Mouse (Mus musculus) midbrain, embryonic 14.5 days (tissue): ENCODE data around the gene Vwa7. TPM values are rescaled to one million over a fixed set of nuclear protein-coding genes. Genes with fewer than 3 reads are reported as not detected.
"Not testable (repeated sequence)": the region's sequence is repeated elsewhere in the genome, so short reads cannot be mapped to it uniquely, and the experiment has no call there.

ENCODE experiments used
- ATAC-seq: fragments of 200-750 bp; cut with Nextera tagmentation; 2 replicates; pipeline ENCODE4 v1.8.0; 2017; ENCODE audit warnings: moderate number of reproducible peaks, moderate library complexity; ENCODE audit not compliant: low FRiP score, low TSS enrichment
- DNase-seq: peaks from one replicate; pipeline ENCODE4 v3.0.0-alpha.2; 2015
- H3K27ac ChIP-seq: fragments of 300-500 bp; sonication (generic); replicated peaks from 2 replicates; pipeline ENCODE4 v1.5.1; 2014; ENCODE audit warnings: mild to moderate bottlenecking, low read depth, low read length, moderate library complexity
- H3K27me3 ChIP-seq: fragments of 300-500 bp; sonication (generic); 2 replicates; pipeline ENCODE4 v1.6.1; 2014; ENCODE audit warnings: low read length, control low read depth, mixed read lengths; ENCODE audit not compliant: control insufficient read depth, insufficient read depth
- H3K36me3 ChIP-seq: fragments of 300-500 bp; sonication (generic); 2 replicates; pipeline ENCODE4 v1.6.1; 2014; ENCODE audit warnings: low read length, control low read depth; ENCODE audit not compliant: control insufficient read depth, insufficient read depth
- H3K4me1 ChIP-seq: fragments of 300-500 bp; sonication (generic); 2 replicates; pipeline ENCODE4 v1.6.1; 2014; ENCODE audit warnings: mild to moderate bottlenecking, antibody characterized with exemption, low read length, control low read depth; ENCODE audit not compliant: control insufficient read depth, insufficient read depth
- H3K4me2 ChIP-seq: fragments of 300-500 bp; sonication (generic); 2 replicates; pipeline ENCODE4 v1.6.1; 2014; ENCODE audit warnings: mild to moderate bottlenecking, low read length, moderate library complexity
- H3K4me3 ChIP-seq: fragments of 300-500 bp; sonication (generic); replicated peaks from 2 replicates; pipeline ENCODE4 v1.5.1; 2014; ENCODE audit warnings: low read depth, low read length
- H3K9ac ChIP-seq: fragments of 300-500 bp; sonication (generic); replicated peaks from 2 replicates; pipeline ENCODE4 v1.6.1; 2014; ENCODE audit warnings: mild to moderate bottlenecking, low read length, moderate library complexity
- H3K9me3 ChIP-seq: fragments of 300-500 bp; sonication (generic); 2 replicates; pipeline ENCODE4 v1.6.1; 2016; ENCODE audit warnings: low read length, control low read depth, mixed read lengths; ENCODE audit not compliant: control insufficient read depth
- WGBS: fragments of 180-500 bp; shearing (Covaris S2); extraction: QIAGEN DNeasy Blood & Tissue Kit; methylation state at CpG from one replicate; pipeline ENCODE4 v1.1.7; 2014; 5-methylcytosine and 5-hydroxymethylcytosine counted together
- polyA plus RNA-seq: library from polyadenylated mRNA; unstranded; fragments of >200 nt; fragmentation: Nextera tagmentation; extraction: Ambion mirVana; gene quantifications from 2 replicates; pipeline ENCODE4 v1.2.1, GENCODE M21; 2014

Gene Vwa7
- polyA plus RNA-seq, 1 experiment from 2014 or later, result 0.12 TPM

DNA sequence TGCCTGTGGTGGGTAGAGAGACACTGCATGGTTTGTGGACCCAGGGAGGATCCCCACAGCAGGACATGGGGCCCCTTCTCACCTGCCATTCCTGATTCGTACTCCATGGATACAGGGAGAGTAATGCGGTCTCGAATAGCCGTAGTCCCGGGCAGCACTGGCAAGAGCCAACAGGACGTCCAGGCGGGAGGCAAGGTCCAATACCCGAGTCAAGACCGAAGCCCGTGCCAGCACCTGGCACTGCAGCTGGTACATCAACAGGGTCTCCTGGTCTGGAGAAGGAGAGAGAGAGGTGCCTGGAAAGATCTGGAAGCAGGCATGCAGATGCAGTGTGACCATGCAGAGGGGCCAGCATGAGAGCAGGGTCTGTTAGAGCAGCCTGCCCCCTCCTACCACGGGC lies 14.9 kb downstream of the Vwa7 start:
- no peak for DNase-seq

DNA sequence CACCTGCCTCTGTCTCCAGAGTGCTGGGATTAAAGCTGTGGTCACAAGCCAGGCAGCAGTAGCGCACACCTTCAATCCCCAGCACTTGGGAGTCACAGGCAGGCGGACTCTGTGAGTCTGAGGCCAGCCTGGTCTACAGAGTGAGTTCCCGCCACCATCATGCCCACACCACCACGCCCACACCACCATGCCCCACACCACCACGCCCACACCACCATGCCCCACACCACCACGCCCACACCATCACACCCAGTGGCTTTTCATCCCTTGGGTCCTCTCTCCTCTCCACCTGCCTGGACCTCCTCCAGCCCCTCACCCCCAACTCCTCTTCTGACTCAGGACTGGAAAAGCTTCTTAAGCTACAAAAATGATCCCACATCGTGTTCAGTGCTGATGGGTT lies 15.5 kb downstream of the Vwa7 start:
- H3K27ac ChIP-seq, result no peak overlapping the region
- no peak for ATAC-seq
- no peak overlapping the region for H3K4me2 ChIP-seq
- no peak for DNase-seq
- WGBS, result 88% methylated on average over 7 of the region's 7 CpGs
- H3K9ac ChIP-seq, result no peak overlapping the region
- no peaks in the 10 kb centered on the region for H3K36me3 ChIP-seq
- peaks cover 8% of the 10 kb centered on the region; the same call in 1 of the 2 replicates for H3K4me1 ChIP-seq
- H3K4me3 ChIP-seq, result no peak overlapping the region
- H3K27me3 ChIP-seq, result no peaks in the 10 kb centered on the region
- H3K9me3 ChIP-seq, result no peaks in the 10 kb centered on the region

More for the DNA sequence above, 14.9 kb downstream of the Vwa7 start:
- no peaks in the 10 kb centered on the region for H3K27me3 ChIP-seq
- no peak overlapping the region for H3K9ac ChIP-seq
- H3K4me3 ChIP-seq, result no peak overlapping the region
- no peak for ATAC-seq
- 93% methylated on average over 11 of the region's 11 CpGs for WGBS
- no peaks in the 10 kb centered on the region for H3K9me3 ChIP-seq
- peaks cover 8% of the 10 kb centered on the region; the same call in 1 of the 2 replicates for H3K4me1 ChIP-seq
- H3K36me3 ChIP-seq, result no peaks in the 10 kb centered on the region
- no peak overlapping the region for H3K27ac ChIP-seq
- H3K4me2 ChIP-seq, result no peak overlapping the region

DNA sequence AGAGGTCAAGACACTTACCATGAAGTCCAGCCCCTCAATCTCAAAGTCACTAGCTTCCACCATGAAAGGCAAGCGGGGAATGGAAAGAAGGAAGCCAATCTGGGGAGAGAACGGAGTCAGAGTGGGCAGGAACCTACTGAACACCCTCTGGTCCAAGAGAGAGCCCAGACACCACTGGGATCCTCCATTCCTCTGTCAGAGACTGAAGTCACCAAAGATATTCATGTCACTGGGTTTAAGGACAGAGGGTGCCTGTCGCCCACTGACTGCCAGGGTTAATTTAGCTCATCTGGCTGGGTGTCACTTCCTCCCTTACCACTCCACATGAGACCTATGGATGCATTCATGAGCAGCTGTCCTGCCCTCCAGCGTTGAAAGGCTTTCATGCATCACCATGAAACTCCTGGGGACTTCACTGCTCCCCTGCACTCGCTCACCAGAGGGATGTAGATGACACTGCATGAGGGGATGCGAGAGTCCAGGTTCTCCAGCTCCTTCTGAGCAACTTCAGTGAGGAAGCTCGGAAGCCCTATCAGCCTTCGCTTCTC lies 16.0 kb downstream of the Vwa7 start:
- Histone ChIP-seq H3K27me3 (no peaks in the 10 kb centered on the region), H3K4me2 (no peak overlapping the region), H3K4me3 (no peak overlapping the region), H3K36me3 (no peaks in the 10 kb centered on the region), H3K4me1 (peaks cover 8% of the 10 kb centered on the region; the same call in 1 of the 2 replicates), H3K9me3 (no peaks in the 10 kb centered on the region), H3K27ac (no peak overlapping the region), H3K9ac (no peak overlapping the region)
- ATAC-seq, result no peak
- DNase-seq, result no peak
- 69% methylated on average over 8 of the region's 8 CpGs for WGBS

DNA sequence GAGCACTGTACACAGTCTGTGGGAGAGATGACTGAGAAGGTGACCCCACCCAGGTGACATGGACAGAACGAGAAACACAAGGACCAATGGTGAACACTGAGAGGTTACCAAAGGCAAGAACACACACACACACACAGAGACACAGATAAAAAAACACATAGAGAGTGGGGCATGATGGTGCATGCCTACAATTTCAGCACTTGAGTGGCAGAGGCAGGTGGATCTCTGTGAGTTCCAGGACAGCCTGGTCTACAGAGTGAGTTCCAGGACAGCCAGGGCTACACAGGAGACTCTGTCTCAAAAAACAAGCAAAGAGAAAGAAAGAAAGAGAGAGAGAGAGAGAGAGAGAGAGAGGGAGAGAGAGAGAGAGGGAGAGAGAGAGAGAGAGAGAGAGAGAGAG lies 17.3 kb downstream of the Vwa7 start:
- not testable (repeated sequence) for H3K36me3 ChIP-seq, H3K4me3 ChIP-seq, H3K4me2 ChIP-seq, H3K4me1 ChIP-seq, H3K9me3 ChIP-seq, H3K27ac ChIP-seq, DNase-seq, H3K27me3 ChIP-seq, H3K9ac ChIP-seq, ATAC-seq
- 76% methylated on average over 1 of the region's 1 CpGs for WGBS

DNA sequence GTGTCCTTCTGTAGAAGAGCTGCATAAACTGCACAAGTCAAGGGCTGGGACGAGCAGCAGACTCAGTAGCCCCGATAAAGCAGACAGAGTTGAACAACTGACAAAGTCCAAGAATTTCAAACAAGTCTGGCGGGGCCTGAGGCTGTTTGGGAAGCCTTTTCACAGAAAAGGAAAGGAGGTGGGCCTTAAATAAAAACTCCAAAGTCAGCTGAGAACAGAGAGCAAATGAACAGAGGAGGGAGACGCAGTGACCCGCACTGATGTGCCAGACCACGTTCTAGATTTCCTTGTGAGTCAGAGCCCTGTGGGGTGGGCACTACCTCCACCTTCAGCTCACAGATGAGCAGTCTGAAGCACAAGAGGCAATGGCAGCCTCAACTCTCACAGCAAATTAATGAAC lies 18.5 kb downstream of the Vwa7 start:
- H3K27me3 ChIP-seq, result no peaks in the 10 kb centered on the region
- no peak overlapping the region for H3K9ac ChIP-seq
- DNase-seq (no peak), ATAC-seq (no peak)
- no peaks in the 10 kb centered on the region for H3K36me3 ChIP-seq
- no peak overlapping the region for H3K4me2 ChIP-seq
- H3K27ac ChIP-seq, result no peak overlapping the region
- WGBS, result 86% methylated on average over 6 of the region's 6 CpGs
- H3K9me3 ChIP-seq, result no peaks in the 10 kb centered on the region
- H3K4me1 ChIP-seq, result peaks cover 3% of the 10 kb centered on the region; the same call in 1 of the 2 replicates
- no peak overlapping the region for H3K4me3 ChIP-seq

DNA sequence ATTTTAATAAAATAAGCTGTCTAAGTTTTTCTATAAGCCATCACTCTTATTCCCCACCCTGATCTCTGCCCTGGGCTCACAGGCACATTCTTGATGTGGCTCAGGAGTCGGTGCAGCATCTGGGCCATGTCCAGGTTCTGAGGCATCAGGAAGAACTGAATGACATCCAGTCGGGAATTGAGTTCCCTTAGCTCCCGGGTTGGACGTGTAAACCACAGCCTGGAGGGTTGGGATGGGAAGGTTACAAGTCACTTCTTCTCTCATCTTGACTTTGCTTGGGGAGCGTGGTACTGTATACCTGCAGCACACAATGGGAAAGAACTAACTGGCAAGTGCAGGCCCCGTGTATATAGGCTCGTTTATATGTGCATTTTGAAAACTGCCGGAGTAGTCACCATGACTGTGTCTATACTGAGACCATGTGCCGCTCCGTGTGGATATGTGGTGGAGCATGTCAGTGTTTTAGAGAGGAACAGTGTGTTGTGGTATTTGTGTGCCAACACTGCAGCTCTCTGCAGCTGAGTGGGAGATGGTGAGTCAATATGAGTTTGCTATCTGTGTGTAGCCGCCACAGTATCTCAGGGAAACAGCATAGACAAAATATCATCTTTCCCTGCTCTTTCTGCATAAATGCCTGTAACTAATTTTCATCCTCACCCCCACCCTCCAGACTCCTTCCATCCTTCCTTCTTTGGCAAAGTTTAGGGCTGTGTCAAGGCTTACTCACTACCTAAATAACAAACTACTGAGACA lies 22.9 kb downstream of the Vwa7 start:
- Histone ChIP-seq H3K9ac (no peak overlapping the region), H3K4me2 (no peak overlapping the region), H3K27ac (no peak overlapping the region), H3K9me3 (no peaks in the 10 kb centered on the region), H3K27me3 (no peaks in the 10 kb centered on the region), H3K36me3 (no peaks in the 10 kb centered on the region), H3K4me1 (no peaks in the 10 kb centered on the region), H3K4me3 (no peak overlapping the region)
- ATAC-seq (no peak), DNase-seq (no peak)
- 87% methylated on average over 11 of the region's 11 CpGs for WGBS

DNA sequence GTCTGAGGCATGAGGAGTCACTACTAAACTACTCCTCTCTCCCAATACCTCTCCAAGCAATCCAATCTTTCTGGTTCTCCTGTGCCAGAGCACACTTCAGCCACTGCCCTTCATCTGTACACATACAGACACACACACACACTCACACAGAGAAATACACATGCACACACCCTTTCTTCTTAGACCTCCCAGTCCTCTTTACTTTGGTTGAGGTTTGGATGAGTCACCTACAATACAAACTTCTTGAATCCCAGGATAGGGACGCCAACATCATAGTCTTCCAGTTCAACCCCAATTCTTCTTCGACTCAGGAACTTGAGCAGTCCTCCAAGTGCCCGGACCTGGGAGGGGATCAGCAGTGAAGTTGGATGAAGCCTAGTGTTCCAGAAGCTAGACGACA lies 27.4 kb downstream of the Vwa7 start:
- Histone ChIP-seq H3K9ac (no peak overlapping the region), H3K27me3 (no peaks in the 10 kb centered on the region), H3K4me1 (peaks cover 13% of the 10 kb centered on the region), H3K27ac (no peak overlapping the region), H3K9me3 (no peaks in the 10 kb centered on the region), H3K4me3 (no peak overlapping the region), H3K4me2 (no peak overlapping the region), H3K36me3 (no peaks in the 10 kb centered on the region)
- ATAC-seq, result no peak
- WGBS, result 91% methylated on average over 4 of the region's 4 CpGs
- no peak for DNase-seq

DNA sequence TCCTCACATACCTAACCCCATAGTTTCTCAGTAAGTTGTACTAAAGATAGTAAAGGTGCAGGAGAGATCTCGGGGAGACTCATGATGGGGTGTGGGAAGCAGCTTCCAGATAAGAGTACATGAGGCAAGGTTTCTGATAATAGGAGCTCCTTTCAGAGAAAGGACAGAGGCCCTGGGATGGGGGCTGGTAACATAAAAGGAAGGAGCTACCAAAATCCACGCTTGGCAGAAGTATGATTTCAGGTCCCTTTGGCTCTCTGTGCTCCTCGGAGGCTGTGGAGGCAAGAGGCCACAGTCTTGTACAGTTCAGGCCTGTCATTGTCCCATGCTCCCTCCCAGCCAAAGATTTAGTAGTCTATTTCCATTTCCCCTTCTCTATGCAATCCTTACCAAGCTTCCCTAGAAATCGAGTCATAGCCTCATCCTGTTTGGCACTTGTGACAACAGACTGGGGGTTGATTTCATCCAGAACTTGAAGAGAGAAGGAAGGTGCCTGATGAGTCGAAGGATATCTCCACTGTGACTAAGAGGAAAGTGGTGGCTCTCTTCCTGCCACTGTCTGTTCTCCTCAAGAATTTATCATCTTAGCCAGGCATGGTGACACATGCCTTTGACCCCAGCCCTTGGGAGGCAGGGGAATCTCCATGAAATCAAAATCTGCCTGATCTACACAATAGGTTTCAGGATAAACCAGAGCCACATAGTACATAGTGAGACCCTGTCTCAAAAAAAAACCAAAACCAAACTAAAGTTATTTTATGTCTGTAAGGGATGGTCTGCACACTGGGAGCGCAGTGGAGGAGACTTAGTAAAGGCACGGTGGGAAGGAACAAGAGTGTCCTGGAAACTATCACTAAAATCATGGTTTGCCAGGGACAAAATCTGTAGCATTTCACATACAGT lies 28.8 kb downstream of the Vwa7 start:
- no peaks in the 10 kb centered on the region for H3K27me3 ChIP-seq
- H3K36me3 ChIP-seq, result no peaks in the 10 kb centered on the region
- H3K9me3 ChIP-seq, result no peaks in the 10 kb centered on the region
- no peak overlapping the region for H3K27ac ChIP-seq
- ATAC-seq, result no peak
- WGBS, result 92% methylated on average over 7 of the region's 7 CpGs
- H3K4me1 ChIP-seq, result peaks cover 16% of the 10 kb centered on the region
- H3K9ac ChIP-seq, result no peak overlapping the region; the same call in 1 of the 2 replicates
- H3K4me3 ChIP-seq, result peak overlapping the region; percentile 51; the same call in 1 of the 2 replicates
- DNase-seq, result no peak
- H3K4me2 ChIP-seq, result peak overlapping the region; percentile 91
